ENCODE assay signal across 33 mouse cellular contexts in the genomic region with DNA sequence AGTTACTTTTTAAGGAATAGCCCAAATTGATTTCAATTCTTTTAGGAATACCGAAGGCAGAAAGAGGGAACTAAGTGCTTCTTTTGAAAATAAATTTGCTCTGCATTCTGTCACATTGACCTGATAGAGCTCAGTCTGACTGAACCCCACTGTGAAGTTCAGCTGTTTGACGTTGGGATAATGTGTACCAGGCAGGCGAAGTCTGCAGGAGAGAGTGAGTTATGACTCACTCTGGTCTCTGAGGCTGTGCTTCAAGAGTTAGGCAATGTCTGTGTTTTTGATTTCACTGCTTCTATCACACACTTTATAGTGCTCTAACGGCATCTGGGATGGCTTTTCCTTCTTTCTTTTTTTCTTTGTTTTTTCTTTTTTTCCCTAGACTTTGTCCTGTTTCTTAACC.
DNase-seq lines count a peak whose midpoint lies in the region; ATAC-seq lines count a peak whose summit lies in the region.
"Had no signal": no experiment of that assay in that cellular context is flagged by ENCODE, and none has a peak within 500 bp of the region (broad histone marks: within the 10 kb centered on the region; RNA-seq: fewer than 3 reads in every experiment).

No protein-coding gene starts in this region.

- peak; percentile 8 for DNase-seq in embryo, embryonic 10 days (ENCODE audit: low spot score)
- no peak for DNase-seq in embryo, embryonic 9.5 days (ENCODE audit: extremely low spot score)
- no peak for DNase-seq in neural tube, embryonic 10.5 days (ENCODE audit: extremely low spot score, low spot score)
- peak; percentile 24 for DNase-seq in fibroblast of lung, adult 2 months (ENCODE audit: low read depth)
- no peak for DNase-seq in left cerebral cortex, adult 8-10 months (ENCODE audit: low spot score in 2 of 2)
- DNase-seq in cerebellum, adult 11-12 months = no peak
- no peak for DNase-seq in gastrocnemius, postnatal 14 days
- DNase-seq: adrenal gland, postnatal 25 days; cerebellum, adult 8-10 months; cerebellum, postnatal 25 days; forebrain, postnatal 0 days; gastrocnemius, postnatal 36 days; heart, adult 18-20 months; heart, postnatal 36 days; kidney, adult 18-20 months; kidney, postnatal 25 days; left cerebral cortex, postnatal 4 days; lung, embryonic 14.5 days; lung, postnatal 14 days; right cerebral cortex, adult 18-20 months; thymus, adult 18-20 months; thymus, postnatal 25 days had no signal

- no peaks in the 10 kb centered on the region for H3K9me3 ChIP-seq in neural tube, embryonic 15.5 days (replicated peaks)
- H3K9me3 ChIP-seq: embryonic facial prominence, embryonic 13.5 days; G1E; hindbrain, embryonic 12.5 days; kidney, embryonic 15.5 days; liver, embryonic 15.5 days; midbrain, embryonic 10.5 days; midbrain, embryonic 15.5 days had no signal

- H3K27me3 ChIP-seq in neural tube, embryonic 15.5 days (replicated peaks) = no peaks in the 10 kb centered on the region
- H3K27me3 ChIP-seq: embryonic facial prominence, embryonic 13.5 days; hindbrain, embryonic 12.5 days; kidney, embryonic 15.5 days; liver, embryonic 15.5 days; midbrain, embryonic 15.5 days; Patski had no signal

- no peak overlapping the region for H3K4me2 ChIP-seq in neural tube, embryonic 15.5 days
- H3K4me2 ChIP-seq: embryonic facial prominence, embryonic 13.5 days; heart, embryonic 11.5 days; hindbrain, embryonic 12.5 days; kidney, embryonic 15.5 days; liver, embryonic 15.5 days; lung, embryonic 14.5 days; midbrain, embryonic 15.5 days had no signal

- no peaks in the 10 kb centered on the region for H3K36me3 ChIP-seq in neural tube, embryonic 15.5 days
- H3K36me3 ChIP-seq: embryonic facial prominence, embryonic 13.5 days; G1E; hindbrain, embryonic 12.5 days; kidney, embryonic 15.5 days; liver, embryonic 15.5 days; midbrain, embryonic 10.5 days; midbrain, embryonic 15.5 days had no signal

- WGBS in neural tube, embryonic 15.5 days = 53% methylated on average over 4 of the region's 4 CpGs

- no peak overlapping the region for H3K9ac ChIP-seq in neural tube, embryonic 15.5 days (replicated peaks)
- H3K9ac ChIP-seq: embryonic facial prominence, embryonic 13.5 days; forebrain, postnatal 0 days; hindbrain, embryonic 12.5 days; kidney, embryonic 15.5 days; liver, embryonic 15.5 days; lung, embryonic 14.5 days; midbrain, embryonic 15.5 days had no signal

- H3K4me1 ChIP-seq in neural tube, embryonic 15.5 days = no peaks in the 10 kb centered on the region
- H3K4me1 ChIP-seq: embryonic facial prominence, embryonic 13.5 days; hindbrain, embryonic 12.5 days; kidney, embryonic 15.5 days; liver, embryonic 15.5 days; midbrain, embryonic 10.5 days; midbrain, embryonic 15.5 days had no signal

- no peak overlapping the region for H3K27ac ChIP-seq in neural tube, embryonic 15.5 days (replicated peaks)
- H3K27ac ChIP-seq: embryonic facial prominence, embryonic 13.5 days; hindbrain, embryonic 12.5 days; kidney, embryonic 15.5 days; liver, embryonic 15.5 days; midbrain, embryonic 10.5 days; midbrain, embryonic 15.5 days; stomach, postnatal 0 days had no signal

- H3K4me3 ChIP-seq in neural tube, embryonic 15.5 days (replicated peaks) = no peak overlapping the region
- H3K4me3 ChIP-seq: embryonic facial prominence, embryonic 13.5 days; hindbrain, embryonic 12.5 days; kidney, embryonic 15.5 days; liver, embryonic 15.5 days; midbrain, embryonic 10.5 days; midbrain, embryonic 15.5 days had no signal

- peak; percentile 35; the same call in 1 of the 2 replicates for ATAC-seq in neural tube, embryonic 15.5 days (ENCODE audit: low FRiP score)
- ATAC-seq: forebrain, postnatal 0 days; midbrain, embryonic 15.5 days; Patski had no signal

- intact Hi-C loops in gastrocnemius, postnatal 14 days (cut with DNase I; ENCODE audit: low total_unique reads) = no loop called here

Comparison
In these comparisons a context has a peak if more than half of its experiments do, and no peak if none do; other contexts are left out.
1. DNase-seq: peak in embryo, embryonic 10 days (single experiment) and fibroblast of lung, adult 2 months (single experiment); none in embryo, embryonic 9.5 days (single experiment), neural tube, embryonic 10.5 days (single experiment), left cerebral cortex, adult 8-10 months (0 of 2), cerebellum, adult 11-12 months (single experiment) and gastrocnemius, postnatal 14 days (single experiment).